Mouse (Mus musculus) heart, postnatal 0 days (tissue): ENCODE results near the gene Prr14. TPM values are rescaled to one million over a fixed set of nuclear protein-coding genes. Genes with fewer than 3 reads are reported as not detected.
"Not testable (repeated sequence)": the region's sequence is repeated elsewhere in the genome, so short reads cannot be mapped to it uniquely, and the experiment has no call there.

Experiments
- ATAC-seq: fragments of 200-750 bp; cut with Nextera tagmentation; 2 replicates; pipeline ENCODE4 v1.8.0; 2017; ENCODE audit warnings: low read depth, moderate number of reproducible peaks, moderate library complexity; ENCODE audit not compliant: insufficient read depth
- DNase-seq: peaks from one replicate; pipeline ENCODE4 v3.0.0-alpha.2; 2016; ENCODE audit warnings: low spot score
- H3K27ac ChIP-seq: fragments of 300-500 bp; sonication (generic); 2 replicates; pipeline ENCODE4 v1.5.1; 2014; ENCODE audit warnings: low read depth, mild to moderate bottlenecking
- H3K27me3 ChIP-seq: fragments of 300-500 bp; sonication (generic); 2 replicates; pipeline ENCODE4 v1.6.1; 2014; ENCODE audit warnings: low read length, mixed read lengths; ENCODE audit not compliant: control insufficient read depth, insufficient read depth
- H3K36me3 ChIP-seq: fragments of 300-500 bp; sonication (generic); replicated peaks from 2 replicates; pipeline ENCODE4 v1.6.1; 2014; ENCODE audit warnings: low read length, mixed read lengths; ENCODE audit not compliant: control insufficient read depth, insufficient read depth
- H3K4me1 ChIP-seq: fragments of 300-500 bp; sonication (generic); 2 replicates; pipeline ENCODE4 v1.6.1; 2014; ENCODE audit warnings: antibody characterized with exemption; ENCODE audit not compliant: control insufficient read depth, insufficient read depth
- H3K4me2 ChIP-seq: fragments of 300-500 bp; sonication (generic); 2 replicates; pipeline ENCODE4 v1.6.1; 2014; ENCODE audit warnings: low read depth, mild to moderate bottlenecking, low read length, moderate library complexity
- H3K4me3 ChIP-seq: fragments of 300-500 bp; sonication (generic); 2 replicates; pipeline ENCODE4 v1.5.1; 2014; ENCODE audit warnings: low read depth, low read length
- H3K9ac ChIP-seq: fragments of 300-500 bp; sonication (generic); replicated peaks from 2 replicates; pipeline ENCODE4 v1.6.1; 2014; ENCODE audit warnings: low read depth, low read length, mixed read lengths
- H3K9me3 ChIP-seq: fragments of 300-500 bp; sonication (generic); replicated peaks from 2 replicates; pipeline ENCODE4 v1.6.1; 2016; ENCODE audit warnings: low read length; ENCODE audit not compliant: control insufficient read depth
- CTCF ChIP-seq: IDR thresholded peaks from 2 replicates; pipeline ENCODE4 v1.5.1; 2016; ENCODE audit warnings: antibody characterized with exemption, control low read depth, low read depth
- EP300 ChIP-seq: IDR thresholded peaks from 2 replicates; pipeline ENCODE4 v1.6.1; 2016; ENCODE audit warnings: antibody characterized with exemption, low read depth
- WGBS: fragments of 180-500 bp; shearing (Covaris S2); extraction: QIAGEN DNeasy Blood & Tissue Kit; methylation state at CpG from one replicate; pipeline ENCODE4 v1.1.7; 2014; 5-methylcytosine and 5-hydroxymethylcytosine counted together
- polyA plus RNA-seq: library from polyadenylated mRNA; unstranded; fragments of >200 nt; fragmentation: Nextera tagmentation; extraction: Ambion mirVana; gene quantifications from 2 replicates; pipeline ENCODE4 v1.2.1, GENCODE M21; 2015
- total RNA-seq: library from RNA; depleted of rRNA; stranded (reverse); fragments of >200 nt; gene quantifications from 2 replicates; pipeline ENCODE4 v1.2.3, GENCODE M21; 2014; ENCODE audit warnings: low replicate concordance

The Prr14 gene
- total and polyA plus RNA-seq, 2 experiments from 2014 or later = 24.7 to 35.4 TPM

GRCm38 (mm10) chr7:127448521-127449300 lies 10.7 kb upstream of the Prr14 start, which contains the start of gene Zfp689:
TSS of gene Zfp689 (minus strand) at chr7:127449158.
- H3K9me3 ChIP-seq = no peaks in the 10 kb centered on the region
- DNase-seq = peak; percentile 95
- H3K4me1 ChIP-seq = peaks cover 19% of the 10 kb centered on the region
- H3K36me3 ChIP-seq = peaks cover 12% of the 10 kb centered on the region
- peak; percentile 86; the same call in 1 of the 2 replicates for TF ChIP-seq EP300
- no peak; the same call in 1 of the 2 replicates for TF ChIP-seq CTCF
- H3K9ac ChIP-seq = peak within 1 kb of the TSS; percentile 82
- peak within 1 kb of the TSS; percentile 69 for H3K4me2 ChIP-seq
- H3K4me3 ChIP-seq = peak within 1 kb of the TSS; percentile 72
- ATAC-seq = peak; percentile 91
- under 1% methylated on average over 54 of the region's 54 CpGs for WGBS
- H3K27ac ChIP-seq = peak within 1 kb of the TSS; percentile 93
- no peaks in the 10 kb centered on the region for H3K27me3 ChIP-seq

- 83% methylated on average over 7 of the region's 7 CpGs for WGBS
- Histone ChIP-seq H3K36me3 (peaks cover 4% of the 10 kb centered on the region; the same call in 1 of the 2 replicates), H3K9ac (0 out of 2 replicates have a peak overlapping the region, but pooled peaks have one; percentile 29), H3K4me2 (peak overlapping the region; percentile 69), H3K9me3 (no peaks in the 10 kb centered on the region), H3K27me3 (no peaks in the 10 kb centered on the region), H3K4me1 (peaks cover 19% of the 10 kb centered on the region), H3K4me3 (peak overlapping the region; percentile 72), H3K27ac (no peak overlapping the region)
- DNase-seq (no peak), ATAC-seq (no peak)
- TF ChIP-seq CTCF = no peak
- no peak for TF ChIP-seq EP300
Measured at GRCm38 (mm10) chr7:127449966-127450365, 9.4 kb upstream of the Prr14 start.

GRCm38 (mm10) chr7:127453056-127453455 lies 6.4 kb upstream of the Prr14 start:
- H3K9me3 ChIP-seq = no peaks in the 10 kb centered on the region
- ATAC-seq (no peak), DNase-seq (no peak)
- WGBS = 97% methylated on average over 2 of the region's 2 CpGs
- peaks cover 17% of the 10 kb centered on the region for H3K36me3 ChIP-seq
- H3K9ac ChIP-seq = no peak overlapping the region
- H3K4me3 ChIP-seq = no peak overlapping the region
- no peak overlapping the region for H3K4me2 ChIP-seq
- H3K4me1 ChIP-seq = peaks cover 19% of the 10 kb centered on the region
- no peak for TF ChIP-seq EP300
- no peak for TF ChIP-seq CTCF
- no peaks in the 10 kb centered on the region for H3K27me3 ChIP-seq
- no peak overlapping the region for H3K27ac ChIP-seq

- Histone ChIP-seq H3K4me3 (no peak overlapping the region), H3K27ac (no peak overlapping the region), H3K4me2 (no peak overlapping the region), H3K9me3 (no peaks in the 10 kb centered on the region), H3K9ac (no peak overlapping the region), H3K27me3 (no peaks in the 10 kb centered on the region), H3K4me1 (peaks cover 12% of the 10 kb centered on the region), H3K36me3 (peaks cover 17% of the 10 kb centered on the region)
- no peak for ATAC-seq
- WGBS = 83% methylated on average over 7 of the region's 7 CpGs
- no peak for DNase-seq
- TF ChIP-seq EP300 (no peak), CTCF (no peak)
Measured at GRCm38 (mm10) chr7:127454905-127455304, 4.5 kb upstream of the Prr14 start.

GRCm38 (mm10) chr7:127458371-127459122 lies 864 bp upstream of the Prr14 start:
- not testable (repeated sequence) for H3K4me1 ChIP-seq, H3K27me3 ChIP-seq, H3K27ac ChIP-seq, H3K9ac ChIP-seq, ATAC-seq, H3K4me3 ChIP-seq, H3K9me3 ChIP-seq, H3K4me2 ChIP-seq, DNase-seq
- WGBS = 86% methylated on average over 3 of the region's 3 CpGs
- peaks cover 26% of the 10 kb centered on the region for H3K36me3 ChIP-seq
